Mouse (Mus musculus) ES-E14 (cell line): ENCODE measurements at regions not wholly inside any gene's neighbourhood (a gene's known extent, or its start where the extent isn't known, plus 50 kb on each side); places are given as distances from the start of the nearest gene placed in this dataset.

Experiments used
- CHD2 ChIP-seq: IDR thresholded peaks from 2 replicates; pipeline ENCODE4 v1.6.1; 2014; ENCODE audit warnings: mild to moderate bottlenecking, low read depth, low read length, inconsistent platforms
- HCFC1 ChIP-seq: IDR thresholded peaks from 2 replicates; pipeline ENCODE4 v1.6.1; 2012; ENCODE audit warnings: low read length, inconsistent platforms, borderline replicate concordance; ENCODE audit not compliant: insufficient read depth
- MAFK ChIP-seq: IDR thresholded peaks from 2 replicates; pipeline ENCODE4 v1.6.1; 2014; ENCODE audit warnings: mild to moderate bottlenecking, low read depth, low read length, inconsistent platforms; ENCODE audit not compliant: insufficient read depth
- ZC3H11A ChIP-seq: IDR thresholded peaks from 2 replicates; pipeline ENCODE4 v1.6.1; 2012; ENCODE audit warnings: low read depth, mild to moderate bottlenecking, inconsistent platforms, low read length, borderline replicate concordance
- ZNF384 ChIP-seq: IDR thresholded peaks from 2 replicates; pipeline ENCODE4 v1.6.1; 2012; ENCODE audit warnings: low read depth, low read length, inconsistent platforms

DNA sequence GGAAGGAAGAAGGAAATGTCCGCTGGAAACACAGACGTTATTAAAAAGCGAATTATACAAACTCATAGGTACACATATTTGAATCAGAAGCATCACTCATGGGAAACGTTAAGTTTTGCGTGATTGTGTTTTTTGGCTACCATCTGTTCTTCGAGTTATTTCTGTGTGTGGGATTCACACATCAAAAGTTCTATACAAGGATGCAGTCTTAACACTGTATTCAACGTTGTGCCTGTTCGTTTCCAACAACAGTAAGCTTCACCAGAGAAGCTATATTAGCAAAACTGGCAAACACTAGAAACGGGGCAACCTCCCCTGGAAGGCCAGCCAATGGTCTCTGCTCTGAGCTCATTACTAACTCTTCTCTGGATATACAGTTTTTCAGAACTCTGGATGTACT lies 150.3 kb upstream of the Ctso start:
- TF ChIP-seq CHD2 (no peak), HCFC1 (no peak), MAFK (no peak), ZNF384 (no peak), ZC3H11A (no peak)
